12 mouse cellular contexts compared by ENCODE assay signal in the genomic region with DNA sequence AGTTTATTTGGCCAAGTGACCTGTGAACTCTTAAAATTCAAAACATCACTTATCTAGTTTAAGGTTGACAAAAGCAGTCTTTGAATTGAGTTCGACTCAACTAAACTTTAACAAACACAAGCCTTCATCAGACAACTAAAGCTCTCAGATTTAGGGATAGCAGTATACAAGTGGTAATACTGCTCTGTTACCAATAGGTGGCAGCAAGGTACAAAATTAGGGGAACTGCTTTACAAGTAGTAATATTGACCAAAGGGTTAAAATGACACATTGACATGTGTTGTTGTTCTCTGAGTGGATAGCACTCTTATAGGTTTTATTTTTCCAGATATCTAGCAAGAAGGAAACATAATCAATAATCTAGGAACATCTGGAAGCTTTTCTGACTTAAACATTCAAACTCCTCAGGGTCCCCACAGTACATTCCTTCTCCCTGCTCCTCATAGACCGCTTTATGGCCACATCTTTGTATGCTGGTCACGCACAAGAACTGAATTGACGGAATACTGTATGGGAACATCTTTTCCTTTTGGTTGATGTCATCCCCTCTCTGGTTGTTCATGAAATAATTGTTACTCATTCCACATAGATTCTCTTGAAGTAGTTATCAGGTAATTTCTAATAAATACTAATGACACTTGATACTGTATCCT. TPM values are rescaled to one million over a fixed set of nuclear protein-coding genes. Genes with fewer than 3 reads are reported as not detected.
DNase-seq lines count a peak whose midpoint lies in the region; ATAC-seq and TF ChIP-seq lines count a peak whose summit lies in the region.
"Had no signal": no experiment of that assay in that cellular context is flagged by ENCODE, and none has a peak within 500 bp of the region (broad histone marks: within the 10 kb centered on the region; RNA-seq: fewer than 3 reads in every experiment).

No protein-coding gene starts in this region.

- intact Hi-C loops in heart, postnatal 25 days (cut with DNase I) = no loop called here

- no peaks in the 10 kb centered on the region for H3K4me1 ChIP-seq in kidney, adult 2 months (ENCODE audit: control insufficient read depth, insufficient read depth, low read length)
- H3K4me1 ChIP-seq: embryonic facial prominence, embryonic 15.5 days; limb, embryonic 15.5 days had no signal

- no peak overlapping the region for H3K27ac ChIP-seq in kidney, adult 2 months (ENCODE audit: insufficient read depth, low read depth, low read length)
- H3K27ac ChIP-seq: embryonic facial prominence, embryonic 15.5 days; limb, embryonic 15.5 days had no signal

- ATAC-seq in granulocyte monocyte progenitor cell, adult 5-6 weeks (replicated peaks; ENCODE audit: poor library complexity, severe bottlenecking) = peak; percentile 70

- H3K27me3 ChIP-seq in kidney, adult 2 months (replicated peaks; ENCODE audit: control insufficient read depth, insufficient read depth, low read length) = no peaks in the 10 kb centered on the region
- H3K27me3 ChIP-seq: embryonic facial prominence, embryonic 15.5 days; limb, embryonic 15.5 days had no signal

- no peak for TF ChIP-seq CTCF in kidney, adult 2 months (conservative IDR thresholded peaks at IDR 0.05; ENCODE audit: insufficient read depth, insufficient read length, low read depth, low read length)

- peak; percentile 6 for DNase-seq in kidney, adult 2 months
- no peak for DNase-seq in kidney, postnatal 36 days
- DNase-seq in CD4-positive helper T cell, adult 2 months (ENCODE audit: low read depth, low spot score) = peak; percentile 4
- DNase-seq in R1 (ENCODE audit: low read depth, low spot score) = peak; percentile 27
- DNase-seq in gastrocnemius, postnatal 4 days (ENCODE audit: low spot score in 2 of 2) = no peak
- DNase-seq in heart, postnatal 25 days (ENCODE audit: low spot score) = no peak
- DNase-seq in adrenal gland, adult 18-20 months (ENCODE audit: low spot score in 2 of 2) = no peak
- DNase-seq: heart, postnatal 4 days; thymus, postnatal 4 days had no signal

- no peaks in the 10 kb centered on the region for H3K36me3 ChIP-seq in kidney, adult 2 months (ENCODE audit: control insufficient read depth, insufficient read depth, low read length)
- H3K36me3 ChIP-seq: embryonic facial prominence, embryonic 15.5 days; limb, embryonic 15.5 days had no signal

- no peak for TF ChIP-seq POLR2A in kidney, adult 2 months (IDR thresholded peaks at IDR 0.05; ENCODE audit: low read depth, low read length)

- WGBS in kidney, adult 2 months = 60% methylated on average over 4 of the region's 4 CpGs

- no peak overlapping the region for H3K4me3 ChIP-seq in kidney, adult 2 months (ENCODE audit: insufficient read depth, low read depth, low read length)
- H3K4me3 ChIP-seq: embryonic facial prominence, embryonic 15.5 days; limb, embryonic 15.5 days had no signal

RNA-seq across cellular contexts. Expression of a gene that starts 23.7 kb away (rescaled TPM):
- polyA plus RNA-seq in kidney, adult 2 months (2012; rRNA removed) = not detected in 2 replicates
- not detected in 2 replicates for total RNA-seq in granulocyte monocyte progenitor cell, adult 5-6 weeks (2014; fragmentation: Nextera tagmentation)
- total RNA-seq in granulocyte monocyte progenitor cell, adult 5-6 weeks (2017) = not detected in 2 replicates
- not detected for total RNA-seq in gastrocnemius, postnatal 4 days (2021)
- total RNA-seq in heart, postnatal 25 days (2021) = not detected
- total RNA-seq in adrenal gland, adult 18-20 months (2021) = not detected
- total RNA-seq: heart, postnatal 4 days had no signal

Comparison
In these comparisons a context has a peak if more than half of its experiments do, and no peak if none do; other contexts are left out.
1. DNase-seq: peak in kidney, adult 2 months (single experiment), CD4-positive helper T cell, adult 2 months (single experiment) and R1 (single experiment); none in kidney, postnatal 36 days (0 of 2), gastrocnemius, postnatal 4 days (0 of 2), heart, postnatal 25 days (single experiment) and adrenal gland, adult 18-20 months (0 of 2).